Mouse (Mus musculus) liver, postnatal 0 days (tissue): ENCODE measurements at regions not wholly inside any gene's neighbourhood (a gene's known extent, or its start where the extent isn't known, plus 50 kb on each side); places are given as distances from the start of the nearest gene placed in this dataset.

Experiments
- CTCF ChIP-seq: sonication (generic); IDR thresholded peaks from 2 replicates; pipeline ENCODE4 v1.5.1; 2016; ENCODE audit warnings: antibody characterized with exemption, low read depth
- EP300 ChIP-seq: IDR thresholded peaks from 2 replicates; pipeline ENCODE4 v1.6.1; 2016; ENCODE audit warnings: antibody characterized with exemption, low read depth, mild to moderate bottlenecking

DNA sequence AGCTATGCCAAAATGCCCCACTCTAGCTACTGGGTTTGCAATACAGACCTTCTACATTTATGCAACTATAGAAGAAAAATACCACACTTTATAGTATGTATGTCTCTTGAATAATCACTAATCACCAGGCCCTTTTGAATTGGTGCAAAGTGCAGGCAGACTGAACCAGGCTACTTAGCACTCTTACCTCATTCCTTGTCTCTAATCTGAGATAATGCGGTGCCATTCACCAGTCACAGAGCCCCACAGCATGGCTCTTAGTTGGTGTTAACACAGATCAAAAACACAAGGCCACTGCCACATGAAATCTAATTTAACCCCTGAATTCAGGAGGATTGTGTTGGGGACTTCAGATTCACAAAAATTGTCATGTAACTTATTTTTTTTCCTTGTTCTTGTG is 150.5 kb downstream of the Etv1 start:
- TF ChIP-seq CTCF (no peak), EP300 (no peak)
